Mouse (Mus musculus) megakaryocyte, embryonic 14.5 days (primary cell): ENCODE data around the gene Coq6. TPM values are rescaled to one million over a fixed set of nuclear protein-coding genes. Genes with fewer than 3 reads are reported as not detected.

ENCODE experiments used
- H3K27me3 ChIP-seq: replicated peaks from 2 replicates; pipeline ENCODE3; 2012; ENCODE audit warnings: inconsistent platforms
- H3K36me3 ChIP-seq: replicated peaks from 2 replicates; pipeline ENCODE3; 2012; ENCODE audit warnings: low read length, inconsistent platforms, mixed read lengths
- H3K4me1 ChIP-seq: 2 replicates; pipeline ENCODE4 v1.6.1; 2012; ENCODE audit warnings: inconsistent platforms
- H3K4me3 ChIP-seq: replicated peaks from 2 replicates; pipeline ENCODE3; 2012; ENCODE audit warnings: moderate library complexity, mild to moderate bottlenecking, inconsistent platforms
- H3K9me3 ChIP-seq: 2 replicates; pipeline ENCODE4 v1.6.1; 2012; ENCODE audit warnings: inconsistent platforms
- FLI1 ChIP-seq: IDR thresholded peaks from 2 replicates; pipeline ENCODE4 v1.6.1; 2012; ENCODE audit warnings: low read length, inconsistent platforms, mixed read lengths
- GATA1 ChIP-seq: IDR thresholded peaks from 3 replicates; pipeline ENCODE4 v1.6.1; 2012; ENCODE audit warnings: mixed read lengths, low read length, inconsistent platforms, borderline replicate concordance
- polyA plus RNA-seq: library from polyadenylated mRNA; stranded (reverse); fragments of >175 nt; gene quantifications from 2 replicates; pipeline ENCODE4 v1.2.3, GENCODE M21; 2012; ENCODE audit warnings: low replicate concordance; ENCODE audit not compliant: insufficient read depth

The Coq6 gene
- polyA plus RNA-seq, 1 experiment, result 4.0 TPM

DNA sequence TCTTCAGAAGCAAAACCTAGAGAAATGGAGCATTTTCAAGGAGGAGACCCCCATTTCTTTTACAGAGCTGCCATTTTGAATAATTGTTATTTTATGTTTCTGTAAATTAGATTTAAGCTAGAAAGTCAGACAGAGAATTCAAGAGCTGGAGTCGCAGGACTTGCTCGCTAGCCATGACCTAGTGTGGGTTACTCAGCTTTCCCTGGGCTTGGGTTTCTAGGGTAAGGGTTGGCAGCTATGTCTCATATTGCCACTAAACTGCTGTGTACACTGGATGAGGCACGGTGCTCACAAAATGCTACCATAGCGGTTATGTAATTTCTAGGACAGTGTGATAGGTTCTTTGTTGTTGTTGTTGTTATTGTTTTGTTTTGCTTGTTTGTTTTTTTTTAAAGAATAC, 31.2 kb downstream of the Coq6 start:
- Histone ChIP-seq H3K4me1 (peaks cover 19% of the 10 kb centered on the region), H3K36me3 (peaks cover 14% of the 10 kb centered on the region), H3K9me3 (no peaks in the 10 kb centered on the region), H3K27me3 (no peaks in the 10 kb centered on the region), H3K4me3 (no peak overlapping the region)
- no peak for TF ChIP-seq FLI1
- TF ChIP-seq GATA1, result no peak

DNA sequence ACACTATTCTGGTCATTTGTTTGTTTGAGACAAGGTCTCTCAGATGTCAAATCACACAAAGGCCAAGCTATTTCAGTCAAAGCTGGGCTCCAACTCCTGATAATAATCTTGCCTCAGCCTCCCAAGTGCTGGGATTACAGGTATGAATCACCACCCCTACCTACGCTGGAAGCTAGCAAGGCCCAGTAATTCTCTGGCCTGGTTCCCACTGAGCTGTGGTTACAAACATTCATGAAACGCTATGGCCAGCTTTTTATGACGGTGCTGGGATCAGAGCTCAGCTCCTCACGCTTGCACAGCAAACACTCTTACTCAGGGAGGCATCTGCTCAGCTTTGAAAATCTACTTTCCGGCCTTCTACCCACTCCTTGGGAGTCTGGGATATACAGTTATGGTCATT, 32.4 kb downstream of the Coq6 start:
- no peak overlapping the region for H3K4me3 ChIP-seq
- H3K27me3 ChIP-seq, result no peaks in the 10 kb centered on the region
- TF ChIP-seq FLI1, result no peak
- TF ChIP-seq GATA1, result no peak
- peaks cover 7% of the 10 kb centered on the region for H3K4me1 ChIP-seq
- H3K36me3 ChIP-seq, result peaks cover 14% of the 10 kb centered on the region
- no peaks in the 10 kb centered on the region for H3K9me3 ChIP-seq

DNA sequence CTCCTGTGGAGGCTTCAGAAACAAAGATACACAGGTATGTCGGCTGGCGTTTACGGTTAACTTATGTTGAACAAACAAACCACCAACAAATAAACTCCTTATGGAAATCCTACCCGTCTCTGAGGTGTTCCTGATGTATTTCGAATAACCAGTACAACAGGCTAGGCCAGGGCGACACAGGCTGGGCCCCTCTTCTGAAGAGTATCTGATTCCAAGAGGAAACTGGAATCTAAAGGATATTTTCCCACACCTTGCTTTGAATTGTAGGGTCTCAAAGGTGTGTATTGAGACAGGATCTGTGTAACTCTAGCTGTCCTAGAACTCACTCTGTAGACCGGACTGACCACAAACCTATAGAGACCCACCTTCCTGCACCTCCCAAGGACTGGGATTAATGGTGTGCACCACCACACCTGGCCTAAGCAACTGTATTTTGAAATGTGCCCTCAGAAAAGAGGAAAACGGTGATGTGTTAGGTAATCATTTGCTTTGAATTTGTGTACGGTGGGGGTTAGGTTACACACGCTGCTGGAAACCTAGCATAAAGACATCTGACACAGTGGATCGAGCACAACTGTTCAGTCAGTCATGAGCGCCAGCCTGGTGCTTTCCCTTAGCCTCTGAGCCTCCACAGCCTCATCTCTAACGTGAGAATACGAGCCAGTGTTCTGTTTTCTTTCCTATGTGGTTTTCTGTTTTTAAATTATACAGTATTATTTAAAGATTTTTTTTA, 35.7 kb downstream of the Coq6 start:
- peaks cover 11% of the 10 kb centered on the region for H3K36me3 ChIP-seq
- TF ChIP-seq FLI1 (no peak), GATA1 (no peak)

DNA sequence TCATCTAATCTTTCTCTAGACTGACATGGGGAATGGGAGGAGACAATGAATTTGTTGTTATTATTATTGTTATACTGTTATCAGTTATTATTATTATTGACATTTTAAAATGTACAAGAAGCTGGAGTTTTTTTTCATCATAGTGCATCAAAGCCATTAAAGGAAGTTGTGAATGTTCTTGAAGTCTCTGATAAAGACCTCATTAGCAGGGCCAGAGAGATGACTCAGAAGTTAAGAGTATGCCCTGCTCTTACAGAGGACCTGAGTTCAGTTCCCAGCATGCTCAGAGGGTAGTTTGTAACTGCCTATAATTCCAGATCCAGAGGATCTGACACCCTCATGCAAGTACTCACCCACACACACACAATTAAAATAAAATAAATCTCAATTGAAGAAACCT, 36.2 kb downstream of the Coq6 start:
- H3K36me3 ChIP-seq, result peaks cover 8% of the 10 kb centered on the region
- H3K9me3 ChIP-seq, result no peaks in the 10 kb centered on the region
- no peaks in the 10 kb centered on the region for H3K27me3 ChIP-seq
- H3K4me3 ChIP-seq, result no peak overlapping the region
- TF ChIP-seq GATA1 (no peak), FLI1 (no peak)
- peaks cover 17% of the 10 kb centered on the region for H3K4me1 ChIP-seq

More for the DNA sequence above, 35.7 kb downstream of the Coq6 start:
- Histone ChIP-seq H3K27me3 (no peaks in the 10 kb centered on the region), H3K9me3 (no peaks in the 10 kb centered on the region), H3K4me1 (peaks cover 17% of the 10 kb centered on the region), H3K4me3 (no peak overlapping the region)

DNA sequence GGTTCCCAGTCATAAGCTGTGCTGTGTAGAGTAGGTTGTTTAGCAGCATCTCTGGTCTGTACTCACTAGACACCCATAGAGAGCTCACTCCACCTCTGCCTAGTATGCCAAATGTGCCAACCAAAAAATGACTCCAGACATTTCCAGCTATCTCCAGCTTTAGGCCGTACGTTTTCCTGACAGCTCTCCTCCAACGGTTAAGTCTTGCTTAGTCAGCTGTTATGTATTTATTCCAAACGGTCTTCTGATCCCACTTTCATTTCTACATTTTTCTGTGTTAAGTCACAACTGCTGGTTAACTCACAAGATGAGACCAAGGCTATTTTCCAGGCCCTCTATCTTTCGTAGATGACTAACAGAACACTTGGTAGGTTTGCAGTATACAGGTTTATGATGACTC, 37.2 kb downstream of the Coq6 start:
- Histone ChIP-seq H3K36me3 (peaks cover 4% of the 10 kb centered on the region), H3K4me3 (no peak overlapping the region), H3K9me3 (no peaks in the 10 kb centered on the region), H3K4me1 (peaks cover 17% of the 10 kb centered on the region), H3K27me3 (no peaks in the 10 kb centered on the region)
- TF ChIP-seq FLI1 (no peak), GATA1 (no peak)

DNA sequence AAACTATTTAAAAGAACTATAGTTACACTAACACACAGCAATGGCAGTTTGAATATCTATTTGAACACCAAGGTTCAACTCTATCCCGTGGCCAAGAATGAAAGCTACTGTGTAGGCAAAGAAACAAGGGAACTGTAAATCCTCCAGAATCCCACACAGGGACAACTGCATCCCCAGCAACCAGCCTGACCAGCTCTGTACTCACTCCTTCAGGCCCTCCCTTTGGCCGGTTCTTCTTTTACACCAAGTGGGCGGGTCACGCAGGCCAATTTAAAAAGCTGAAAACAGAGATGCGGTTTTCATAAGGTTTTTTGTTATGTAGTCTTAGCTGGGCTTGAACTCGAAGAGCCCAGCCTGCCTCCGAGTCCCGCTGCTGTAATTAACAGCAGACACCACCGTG, 37.7 kb downstream of the Coq6 start:
- H3K27me3 ChIP-seq, result no peaks in the 10 kb centered on the region
- TF ChIP-seq GATA1 (no peak), FLI1 (no peak)
- no peak overlapping the region for H3K4me3 ChIP-seq
- H3K9me3 ChIP-seq, result no peaks in the 10 kb centered on the region
- H3K4me1 ChIP-seq, result peaks cover 17% of the 10 kb centered on the region
- H3K36me3 ChIP-seq, result no peaks in the 10 kb centered on the region

DNA sequence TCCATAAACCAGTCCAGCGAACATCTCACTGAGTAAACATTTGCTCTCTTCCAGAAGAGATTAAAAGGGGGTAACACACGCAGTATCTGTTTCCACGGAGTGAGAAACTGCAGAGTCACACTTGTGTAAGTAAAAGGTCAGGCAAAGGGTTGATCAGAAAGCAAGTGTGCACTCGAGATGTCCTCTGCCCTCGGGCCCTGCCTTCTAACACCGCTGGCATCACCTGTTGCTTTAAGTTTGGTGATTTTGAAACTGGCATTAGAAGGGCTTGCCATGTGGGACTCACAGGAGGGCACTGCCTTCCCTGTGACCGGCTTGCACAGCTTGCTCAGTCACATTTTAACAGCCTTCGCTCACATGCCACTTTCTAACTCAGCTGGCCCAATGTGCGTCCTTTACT, 38.2 kb downstream of the Coq6 start:
- H3K27me3 ChIP-seq, result no peaks in the 10 kb centered on the region
- no peaks in the 10 kb centered on the region for H3K9me3 ChIP-seq
- TF ChIP-seq FLI1 (no peak), GATA1 (no peak)
- no peaks in the 10 kb centered on the region for H3K36me3 ChIP-seq
- peak overlapping the region; percentile 28 for H3K4me3 ChIP-seq
- H3K4me1 ChIP-seq, result peaks cover 17% of the 10 kb centered on the region

DNA sequence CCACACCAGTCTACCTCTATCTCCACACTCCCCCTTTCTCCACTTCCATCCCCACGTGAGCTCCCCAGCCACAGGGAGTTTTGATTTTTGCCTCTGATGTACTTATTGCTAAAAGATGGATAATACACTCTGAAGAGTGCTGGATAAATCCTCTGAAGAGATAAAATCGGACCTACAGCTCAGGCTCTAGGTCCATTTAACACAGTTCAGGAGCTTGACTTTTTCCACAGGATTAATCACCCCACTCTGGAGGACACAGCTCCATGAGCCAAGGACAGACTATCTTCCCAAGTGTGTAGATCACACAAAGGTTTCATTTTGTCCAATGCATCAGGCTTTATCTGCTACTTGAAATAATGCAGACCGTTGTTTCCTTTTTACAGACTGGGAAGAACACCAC, 38.6 kb downstream of the Coq6 start:
- H3K27me3 ChIP-seq, result no peaks in the 10 kb centered on the region
- no peaks in the 10 kb centered on the region for H3K36me3 ChIP-seq
- no peaks in the 10 kb centered on the region for H3K9me3 ChIP-seq
- peaks cover 17% of the 10 kb centered on the region for H3K4me1 ChIP-seq
- peak overlapping the region; percentile 28 for H3K4me3 ChIP-seq
- TF ChIP-seq FLI1 (no peak), GATA1 (no peak)

DNA sequence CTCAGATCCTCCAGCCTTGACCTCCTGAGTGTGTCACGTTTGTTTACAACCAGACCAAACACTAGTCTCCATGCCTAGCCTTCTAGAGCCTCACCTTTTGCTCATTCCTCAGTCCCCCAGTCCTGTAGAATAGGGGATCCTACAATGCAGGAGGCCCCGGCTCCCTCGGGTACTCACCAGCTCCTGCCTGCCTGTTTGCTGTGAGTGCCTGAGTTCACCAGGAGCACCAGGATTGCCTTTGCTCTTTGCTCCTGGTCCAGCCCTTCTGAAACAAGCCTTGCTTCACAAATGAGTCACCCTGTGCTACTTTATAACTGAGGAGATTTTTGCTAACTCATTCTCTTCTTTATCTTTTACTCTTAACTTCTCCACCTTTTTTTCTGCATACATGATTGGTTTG, 39.2 kb downstream of the Coq6 start:
- Histone ChIP-seq H3K9me3 (no peaks in the 10 kb centered on the region; the same call in 1 of the 2 replicates), H3K27me3 (no peaks in the 10 kb centered on the region)
- TF ChIP-seq GATA1 (no peak), FLI1 (no peak)

DNA sequence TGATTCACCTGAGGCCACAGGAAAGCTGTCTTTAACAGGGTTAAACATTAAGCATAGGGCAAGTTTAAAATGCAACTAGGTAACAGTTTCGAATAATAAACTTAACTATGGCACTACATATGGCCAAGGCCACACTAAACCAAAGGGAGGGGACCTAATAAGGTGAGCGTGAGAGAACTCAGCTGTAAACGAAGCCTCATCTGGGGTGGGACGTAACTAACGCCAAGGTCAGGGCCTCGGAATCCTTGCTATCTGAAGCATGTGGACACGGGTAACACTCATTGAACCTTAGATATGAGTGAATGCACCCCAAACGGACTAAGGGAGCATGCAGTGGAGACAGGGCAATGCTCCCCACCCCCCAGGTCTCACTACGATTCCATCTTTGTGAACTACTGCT, 41.5 kb downstream of the Coq6 start:
- no peaks in the 10 kb centered on the region for H3K27me3 ChIP-seq
- no peaks in the 10 kb centered on the region for H3K36me3 ChIP-seq
- H3K4me3 ChIP-seq, result no peak overlapping the region
- H3K9me3 ChIP-seq, result no peaks in the 10 kb centered on the region; the same call in 1 of the 2 replicates
- peaks cover 21% of the 10 kb centered on the region for H3K4me1 ChIP-seq
- TF ChIP-seq GATA1, result no peak
- TF ChIP-seq FLI1, result no peak

More for the DNA sequence above, 39.2 kb downstream of the Coq6 start:
- Histone ChIP-seq H3K4me3 (no peak overlapping the region), H3K36me3 (no peaks in the 10 kb centered on the region), H3K4me1 (peaks cover 17% of the 10 kb centered on the region)
